Mouse (Mus musculus) spleen, adult 2 months (tissue): Measurements from ENCODE around the gene Lhpp. TPM values are rescaled to one million over a fixed set of nuclear protein-coding genes. Genes with fewer than 3 reads are reported as not detected.

Experiments used
- DNase-seq, 2 experiments: peaks; one replicate each; pipeline versions ENCODE4 v3.0.0 to v3.0.0-alpha.2; 2012 to 2021; ENCODE audit warnings: low spot score in 2 of 2, low read depth in 1 of 2
- H3K27ac ChIP-seq: fragments of 200-500 bp; 2 replicates; pipeline ENCODE4 v1.5.1; 2012; ENCODE audit warnings: low read length, inconsistent platforms; ENCODE audit not compliant: insufficient read depth
- H3K27me3 ChIP-seq: fragments of 200-500 bp; 2 replicates; pipeline ENCODE4 v1.6.1; 2012; ENCODE audit warnings: mild to moderate bottlenecking, moderate library complexity, low read length, inconsistent platforms; ENCODE audit not compliant: control insufficient read depth, insufficient read depth
- H3K36me3 ChIP-seq: fragments of 200-500 bp; 2 replicates; pipeline ENCODE4 v1.6.1; 2012; ENCODE audit warnings: mild to moderate bottlenecking, low read length, inconsistent platforms; ENCODE audit not compliant: control insufficient read depth, insufficient read depth
- H3K4me1 ChIP-seq: fragments of 200-500 bp; 2 replicates; pipeline ENCODE4 v1.6.1; 2011; ENCODE audit warnings: inconsistent platforms; ENCODE audit not compliant: control insufficient read depth, insufficient read depth, insufficient read length
- H3K4me3 ChIP-seq: fragments of 200-500 bp; 2 replicates; pipeline ENCODE4 v1.5.1; 2011; ENCODE audit warnings: mild to moderate bottlenecking, inconsistent platforms; ENCODE audit not compliant: insufficient read depth, insufficient read length; ENCODE audit errors: extremely low read depth
- CTCF ChIP-seq: fragments of 200-500 bp; IDR thresholded peaks from 2 replicates; pipeline ENCODE4 v1.5.1; 2011; ENCODE audit warnings: mild to moderate bottlenecking, inconsistent platforms; ENCODE audit not compliant: insufficient read depth, insufficient read length, insufficient replicate concordance; ENCODE audit errors: extremely low read depth
- POLR2A ChIP-seq: fragments of 200-500 bp; IDR thresholded peaks from 2 replicates; pipeline ENCODE4 v1.6.1; 2011; ENCODE audit warnings: low read depth, low read length, inconsistent platforms
- WGBS: fragments of 180-500 bp; shearing (Covaris S2); methylation state at CpG from one replicate; pipeline ENCODE4 v1.1.7; 2018; 5-methylcytosine and 5-hydroxymethylcytosine counted together
- polyA plus RNA-seq: library from polyadenylated mRNA; depleted of rRNA; stranded (reverse); fragments of >200 nt; gene quantifications from 2 replicates; pipeline ENCODE4 v1.2.3, GENCODE M21; 2012

The Lhpp gene
- polyA plus RNA-seq, 1 experiment = 5.6 TPM

GRCm38 (mm10) chr7:132599071-132599975 is 11.1 kb upstream of the Lhpp start, which contains the start of gene Nkx1-2:
Nkx1-2 (minus strand) TSS chr7:132599637.
- TF ChIP-seq CTCF (no peak), POLR2A (no peak)
- H3K4me1 ChIP-seq = peaks cover 2% of the 10 kb centered on the region
- WGBS = 3% methylated on average over 49 of the region's 52 CpGs

DNA sequence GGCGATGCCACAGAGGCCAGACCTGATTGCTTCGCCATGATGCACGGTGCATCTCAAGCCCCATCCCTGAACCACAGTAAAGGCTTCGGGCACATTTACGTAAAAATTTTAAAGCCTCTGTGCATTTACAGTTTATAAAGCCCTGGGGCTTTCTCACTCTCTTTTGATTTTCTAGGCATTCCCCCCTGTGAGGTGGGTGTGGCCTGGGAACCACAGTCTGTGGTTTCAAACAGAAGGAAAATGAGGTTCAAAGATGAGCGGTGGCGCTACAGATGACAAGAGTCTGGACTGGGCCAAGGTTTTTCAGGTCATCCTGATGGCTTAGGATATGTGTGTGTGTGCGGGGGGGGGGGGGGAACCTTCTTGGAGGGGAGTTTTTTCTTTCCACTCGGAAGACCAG is 10.4 kb upstream of the Lhpp start:
- no peak for DNase-seq
- peaks cover 14% of the 10 kb centered on the region for H3K27me3 ChIP-seq
- TF ChIP-seq CTCF (no peak), POLR2A (no peak)
- peaks cover 2% of the 10 kb centered on the region for H3K4me1 ChIP-seq
- no peak overlapping the region for H3K27ac ChIP-seq
- 4% methylated on average over 9 of the region's 9 CpGs for WGBS
- H3K4me3 ChIP-seq = no peak overlapping the region
- H3K36me3 ChIP-seq = no peaks in the 10 kb centered on the region

More at GRCm38 (mm10) chr7:132599071-132599975, 11.1 kb upstream of the Lhpp start, which contains the start of gene Nkx1-2:
- H3K27ac ChIP-seq = no peak within 1 kb of the TSS
- peaks cover 14% of the 10 kb centered on the region for H3K27me3 ChIP-seq
- DNase-seq = no peak
- H3K4me3 ChIP-seq = no peak within 1 kb of the TSS; the same call in 1 of the 2 replicates
- H3K36me3 ChIP-seq = no peaks in the 10 kb centered on the region

- Histone ChIP-seq H3K36me3 (no peaks in the 10 kb centered on the region), H3K27me3 (peaks cover 14% of the 10 kb centered on the region), H3K27ac (no peak overlapping the region), H3K4me1 (peaks cover 2% of the 10 kb centered on the region), H3K4me3 (no peak overlapping the region)
- TF ChIP-seq CTCF = no peak
- TF ChIP-seq POLR2A = no peak
- no peak for DNase-seq
- WGBS = 31% methylated on average over 8 of the region's 8 CpGs
Observed at GRCm38 (mm10) chr7:132600926-132601325, 9.5 kb upstream of the Lhpp start.

DNA sequence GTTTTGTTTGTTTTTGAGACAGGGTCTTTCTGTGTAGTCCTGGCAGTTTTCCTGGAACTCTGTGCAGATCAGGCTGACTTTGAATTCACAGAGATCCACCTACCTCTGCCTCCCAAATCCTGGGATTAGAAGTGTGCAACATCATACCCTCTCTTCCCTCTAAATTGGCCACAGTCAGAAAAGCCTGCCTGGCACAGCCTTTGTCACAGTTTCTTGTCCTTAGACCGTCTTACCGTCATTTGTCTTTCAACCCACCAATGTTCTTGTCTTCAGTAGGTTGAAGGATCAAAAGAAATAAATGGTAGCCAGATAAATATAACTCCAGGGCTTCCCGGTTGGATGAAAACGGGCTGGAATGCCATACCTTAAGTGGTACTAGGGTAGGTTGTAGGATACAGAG is 5.7 kb upstream of the Lhpp start:
- WGBS = 89% methylated on average over 4 of the region's 4 CpGs
- no peak for DNase-seq
- H3K4me1 ChIP-seq = no peaks in the 10 kb centered on the region
- TF ChIP-seq CTCF (no peak), POLR2A (no peak)
- H3K27me3 ChIP-seq = peaks cover 6% of the 10 kb centered on the region
- H3K4me3 ChIP-seq = no peak overlapping the region
- no peak overlapping the region for H3K27ac ChIP-seq
- H3K36me3 ChIP-seq = no peaks in the 10 kb centered on the region

DNA sequence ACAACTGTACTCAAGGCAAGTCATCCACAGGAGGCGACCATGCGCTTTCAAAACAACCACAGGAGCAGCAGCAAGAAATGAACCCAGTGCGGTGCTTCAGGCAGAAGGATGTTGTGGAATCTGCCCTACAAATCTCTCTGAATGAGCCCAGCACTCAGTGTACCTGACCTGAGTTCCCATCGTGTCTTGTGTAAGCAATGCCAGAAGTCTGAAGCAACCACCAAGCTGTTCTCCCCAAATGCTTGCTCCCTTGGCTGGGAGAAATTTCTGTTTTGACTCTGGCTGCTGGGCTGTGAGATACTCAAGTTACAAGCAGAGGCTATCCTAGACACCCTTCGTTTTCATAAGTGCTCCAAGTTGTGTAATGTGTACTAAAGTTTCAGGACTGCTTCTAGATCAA is 4.7 kb upstream of the Lhpp start:
- H3K27ac ChIP-seq = no peak overlapping the region
- no peak for DNase-seq
- no peak for TF ChIP-seq CTCF
- no peak for TF ChIP-seq POLR2A
- no peaks in the 10 kb centered on the region for H3K4me1 ChIP-seq
- peaks cover 3% of the 10 kb centered on the region; the same call in 1 of the 2 replicates for H3K27me3 ChIP-seq
- H3K4me3 ChIP-seq = no peak overlapping the region
- no peaks in the 10 kb centered on the region for H3K36me3 ChIP-seq
- 53% methylated on average over 5 of the region's 5 CpGs for WGBS

DNA sequence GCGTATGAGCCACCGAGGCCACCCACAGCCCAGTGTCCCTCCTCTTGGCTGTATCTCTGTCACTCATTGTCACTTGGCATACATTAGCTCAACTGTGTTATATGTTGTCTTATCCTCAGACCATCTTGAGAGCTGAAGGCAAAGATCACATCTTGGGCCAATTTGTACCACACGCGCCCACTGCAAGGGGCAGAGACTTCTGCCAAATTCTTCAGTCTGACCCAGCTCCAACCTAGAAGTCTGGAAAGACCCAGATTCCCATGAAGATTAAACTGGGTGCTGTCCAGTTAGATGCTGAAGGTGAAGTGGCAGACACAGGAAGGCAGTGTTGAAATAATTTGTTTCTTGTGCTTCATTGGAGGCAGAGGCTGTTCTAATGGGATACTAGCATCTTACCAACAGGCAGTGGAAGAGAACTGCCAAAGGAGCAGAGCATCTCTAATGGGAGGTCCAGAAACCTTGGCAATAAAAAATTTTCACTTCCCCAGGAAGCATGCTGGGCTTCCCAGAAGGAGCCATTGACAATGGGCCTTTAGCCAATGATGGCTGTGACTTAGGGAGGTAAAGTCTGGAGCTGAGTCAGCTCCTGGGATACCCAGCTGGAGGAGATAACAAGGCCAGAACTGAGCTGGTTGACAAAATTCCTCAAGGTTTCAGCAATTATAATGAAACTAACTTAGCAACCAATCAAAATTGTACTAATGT is 2.0 kb upstream of the Lhpp start:
- TF ChIP-seq CTCF (no peak), POLR2A (no peak)
- Histone ChIP-seq H3K27ac (no peak overlapping the region), H3K36me3 (no peaks in the 10 kb centered on the region), H3K27me3 (no peaks in the 10 kb centered on the region), H3K4me3 (no peak overlapping the region), H3K4me1 (no peaks in the 10 kb centered on the region)
- WGBS = 93% methylated on average over 4 of the region's 4 CpGs
- no peak for DNase-seq

- DNase-seq = no peak
- Histone ChIP-seq H3K27me3 (no peaks in the 10 kb centered on the region), H3K27ac (no peak overlapping the region), H3K36me3 (no peaks in the 10 kb centered on the region), H3K4me1 (no peaks in the 10 kb centered on the region), H3K4me3 (no peak overlapping the region)
- no peak for TF ChIP-seq POLR2A
- no peak for TF ChIP-seq CTCF
- WGBS = 97% methylated on average over 8 of the region's 8 CpGs
Observed at GRCm38 (mm10) chr7:132611530-132611929, 1.1 kb downstream of the Lhpp start.
